Mouse (Mus musculus) MEL (cell line): ENCODE measurements at regions not wholly inside any gene's neighbourhood (a gene's known extent, or its start where the extent isn't known, plus 50 kb on each side); places are given as distances from the start of the nearest gene placed in this dataset.

Experiments
- DNase-seq: peaks from one replicate; pipeline ENCODE4 v3.0.0; 2011; ENCODE audit warnings: low read depth, low spot score
- H3K27ac ChIP-seq: 2 replicates; pipeline ENCODE4 v1.5.1; 2012; ENCODE audit warnings: low read depth, mild to moderate bottlenecking, control low read depth, low read length, moderate library complexity; ENCODE audit not compliant: control insufficient read depth
- H3K27me3 ChIP-seq, 2 experiments: fragments of 150-350 bp in 1 of 2; sonication (generic) in 1 of 2; 2 replicates each; pipeline ENCODE4 v1.6.1; 2012; ENCODE audit warnings: low read length in 2 of 2, mild to moderate bottlenecking in 2 of 2, improper control_type of control experiment in 1 of 2, moderate library complexity in 1 of 2; ENCODE audit not compliant: insufficient read depth in 2 of 2, control insufficient read depth in 1 of 2
- H3K36me3 ChIP-seq, 2 experiments: 2 replicates each; pipeline ENCODE4 v1.6.1; 2012 to 2014; ENCODE audit warnings: low read length in 2 of 2, improper control_type of control experiment in 1 of 2, inconsistent platforms in 1 of 2, mild to moderate bottlenecking in 1 of 2; ENCODE audit not compliant: insufficient read depth in 2 of 2, control insufficient read depth in 1 of 2
- H3K4me1 ChIP-seq, 2 experiments: fragments of 150-350 bp in 1 of 2; sonication (generic) in 1 of 2; 2 replicates each; pipeline ENCODE4 v1.6.1; 2012; ENCODE audit warnings: low read length in 2 of 2, improper control_type of control experiment in 1 of 2, mild to moderate bottlenecking in 1 of 2; ENCODE audit not compliant: insufficient read depth in 2 of 2, control insufficient read depth in 1 of 2
- H3K4me3 ChIP-seq, 2 experiments: fragments of 150-350 bp in 1 of 2; sonication (generic) in 1 of 2; 2 replicates each; pipeline ENCODE4 v1.5.1; 2012; ENCODE audit warnings: low read depth in 2 of 2, low read length in 2 of 2, mild to moderate bottlenecking in 2 of 2, moderate library complexity in 2 of 2, control low read depth in 1 of 2, improper control_type of control experiment in 1 of 2; ENCODE audit not compliant: control insufficient read depth in 1 of 2, insufficient read depth in 1 of 2
- H3K79me2 ChIP-seq: 2 replicates; pipeline ENCODE4 v1.6.1; 2012; ENCODE audit warnings: mild to moderate bottlenecking, low read length, moderate library complexity; ENCODE audit not compliant: control insufficient read depth, poor library complexity, insufficient read depth
- H3K9ac ChIP-seq: 2 replicates; pipeline ENCODE4 v1.6.1; 2012; ENCODE audit warnings: low read depth, mild to moderate bottlenecking, control low read depth, low read length, moderate library complexity; ENCODE audit not compliant: control insufficient read depth, poor library complexity, severe bottlenecking
- H3K9me3 ChIP-seq: fragments of 150-350 bp; sonication (generic); replicated peaks from 2 replicates; pipeline ENCODE4 v1.6.1; 2012; ENCODE audit warnings: mild to moderate bottlenecking, low read length, improper control_type of control experiment, moderate library complexity; ENCODE audit not compliant: insufficient read depth
- ETS1 ChIP-seq: IDR thresholded peaks from 2 replicates; pipeline ENCODE4 v1.6.1; 2012; ENCODE audit warnings: low read depth, mild to moderate bottlenecking, inconsistent platforms, low read length, improper control_type of control experiment, moderate library complexity
- MEF2A ChIP-seq: IDR thresholded peaks from 2 replicates; pipeline ENCODE4 v1.6.1; 2014; ENCODE audit warnings: low read depth, mild to moderate bottlenecking, inconsistent platforms, low read length, improper control_type of control experiment; ENCODE audit not compliant: poor library complexity, insufficient replicate concordance, severe bottlenecking; ENCODE audit errors: extremely low read depth
- MXI1 ChIP-seq: IDR thresholded peaks from 2 replicates; pipeline ENCODE4 v1.6.1; 2011; ENCODE audit warnings: mild to moderate bottlenecking, low read depth, low read length, improper control_type of control experiment
- RAD21 ChIP-seq: IDR thresholded peaks from 2 replicates; pipeline ENCODE4 v1.6.1; 2011; ENCODE audit warnings: mild to moderate bottlenecking, low read depth, low read length, improper control_type of control experiment
- ZKSCAN1 ChIP-seq: IDR thresholded peaks from 2 replicates; pipeline ENCODE4 v1.6.1; 2012; ENCODE audit warnings: low read depth, mild to moderate bottlenecking, inconsistent platforms, low read length, improper control_type of control experiment, moderate library complexity

GRCm38 (mm10) chr17:60717494-60717893, 1704.3 kb upstream of the Nudt12 start:
- Histone ChIP-seq H3K27ac (no peak overlapping the region), H3K4me3 (no peak overlapping the region), H3K9me3 (no peaks in the 10 kb centered on the region), H3K4me1 (peaks cover 2 to 3% of the 10 kb centered on the region in 2 experiments; a peak in 2 of 4 replicates), H3K9ac (no peak overlapping the region), H3K27me3 (no peaks in the 10 kb centered on the region), H3K36me3 (peaks cover 0 to 2% of the 10 kb centered on the region in 2 experiments; a peak in 2 of 4 replicates), H3K79me2 (no peaks in the 10 kb centered on the region)
- no peak for TF ChIP-seq RAD21
- no peak for TF ChIP-seq ETS1
- no peak for TF ChIP-seq ZKSCAN1
- TF ChIP-seq MEF2A = no peak
- TF ChIP-seq MXI1 = no peak
- no peak for DNase-seq
